Mouse (Mus musculus): ENCODE data around the gene Dip2a. TPM values are rescaled to one million over a fixed set of nuclear protein-coding genes. Genes with fewer than 3 reads are reported as not detected.
A peak's percentile ranks its signal among the peaks of the same experiment; 100 is the strongest.

Dip2a gene
- polyA plus RNA-seq, 1 experiment = 11.3 TPM

DNA sequence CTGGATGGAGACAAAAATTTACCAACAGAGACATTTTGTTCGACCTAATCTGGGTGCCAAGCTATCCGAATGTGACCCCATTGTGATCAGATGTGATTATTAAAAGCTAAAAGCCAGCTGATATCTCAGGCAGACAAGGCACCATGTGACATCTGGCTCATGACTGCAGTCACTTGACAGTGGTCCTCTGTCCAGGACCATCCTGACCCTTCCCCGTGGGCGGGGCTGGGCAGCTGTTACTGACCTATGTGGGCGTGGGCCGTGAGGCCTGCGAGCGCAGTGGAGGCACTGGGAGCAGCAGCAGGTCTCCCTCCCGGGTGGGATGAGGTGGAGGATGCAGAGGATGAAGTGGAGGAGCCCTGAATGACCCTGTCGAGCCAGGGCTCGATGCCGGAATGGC, 27.5 kb downstream of the Dip2a start:
- DNase-seq (ENCODE audit: low read depth, low spot score) = no peak
- 80% methylated on average over 12 of the region's 12 CpGs for WGBS

DNA sequence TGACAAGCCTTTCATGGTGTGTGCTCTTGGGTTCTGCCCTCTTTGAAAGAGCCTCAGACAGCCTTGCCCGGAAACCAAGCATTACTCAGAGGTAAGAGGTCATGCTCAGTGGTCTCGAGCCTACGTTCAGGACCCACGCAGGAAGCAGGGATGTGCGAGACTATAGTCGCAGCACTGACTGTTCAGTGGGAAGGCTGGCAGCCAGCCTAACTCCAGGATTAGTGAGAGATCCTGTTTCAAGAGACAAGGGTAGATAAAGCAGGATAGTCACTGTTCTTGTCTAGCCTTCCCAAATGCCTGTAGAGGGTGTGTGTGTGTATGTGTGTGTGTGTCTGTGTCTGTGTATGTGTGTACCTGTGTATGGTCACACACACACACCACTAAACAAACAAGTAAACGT, 28.9 kb downstream of the Dip2a start:
- WGBS = 88% methylated on average over 7 of the region's 7 CpGs
- no peak for DNase-seq (ENCODE audit: low read depth, low spot score)

- no peak for DNase-seq (ENCODE audit: low read depth, low spot score)
- WGBS = 81% methylated on average over 9 of the region's 9 CpGs
Measured at GRCm38 (mm10) chr10:76306738-76307137, 38.4 kb downstream of the Dip2a start.

GRCm38 (mm10) chr10:76300133-76300532, 45.0 kb downstream of the Dip2a start:
- 77% methylated on average over 5 of the region's 5 CpGs for WGBS
- DNase-seq (ENCODE audit: low read depth, low spot score) = no peak

GRCm38 (mm10) chr10:76293222-76293621, 51.9 kb downstream of the Dip2a start:
- 88% methylated on average over 4 of the region's 4 CpGs for WGBS
- DNase-seq (ENCODE audit: low read depth, low spot score) = no peak

- no peak for DNase-seq (ENCODE audit: low read depth, low spot score)
- WGBS = 87% methylated on average over 3 of the region's 3 CpGs
Measured at GRCm38 (mm10) chr10:76289936-76290671, 55.0 kb downstream of the Dip2a start.

DNA sequence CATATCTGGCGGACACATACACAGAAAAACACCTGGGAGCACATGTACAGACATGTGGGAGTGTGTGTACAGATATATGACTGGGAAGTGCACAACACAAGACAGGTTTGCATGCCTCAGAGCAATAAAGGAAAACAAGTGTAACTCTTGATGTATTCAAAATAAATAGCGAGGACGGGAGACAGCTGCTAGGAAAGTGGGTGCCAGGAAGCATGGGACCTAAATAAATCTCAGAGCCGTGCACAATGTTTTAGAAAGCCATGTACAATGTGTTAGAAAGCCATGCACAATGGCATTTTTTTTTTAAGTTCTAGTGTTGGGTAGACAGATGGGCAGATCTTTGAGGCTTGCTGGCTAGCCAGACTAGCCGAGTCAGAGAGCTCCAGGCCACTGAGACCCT, 56.0 kb downstream of the Dip2a start:
- no peak for DNase-seq (ENCODE audit: low read depth, low spot score)
- 81% methylated on average over 5 of the region's 5 CpGs for WGBS

GRCm38 (mm10) chr10:76288268-76288993, 56.7 kb downstream of the Dip2a start:
- WGBS = 81% methylated on average over 11 of the region's 11 CpGs
- DNase-seq (ENCODE audit: low read depth, low spot score) = no peak

DNA sequence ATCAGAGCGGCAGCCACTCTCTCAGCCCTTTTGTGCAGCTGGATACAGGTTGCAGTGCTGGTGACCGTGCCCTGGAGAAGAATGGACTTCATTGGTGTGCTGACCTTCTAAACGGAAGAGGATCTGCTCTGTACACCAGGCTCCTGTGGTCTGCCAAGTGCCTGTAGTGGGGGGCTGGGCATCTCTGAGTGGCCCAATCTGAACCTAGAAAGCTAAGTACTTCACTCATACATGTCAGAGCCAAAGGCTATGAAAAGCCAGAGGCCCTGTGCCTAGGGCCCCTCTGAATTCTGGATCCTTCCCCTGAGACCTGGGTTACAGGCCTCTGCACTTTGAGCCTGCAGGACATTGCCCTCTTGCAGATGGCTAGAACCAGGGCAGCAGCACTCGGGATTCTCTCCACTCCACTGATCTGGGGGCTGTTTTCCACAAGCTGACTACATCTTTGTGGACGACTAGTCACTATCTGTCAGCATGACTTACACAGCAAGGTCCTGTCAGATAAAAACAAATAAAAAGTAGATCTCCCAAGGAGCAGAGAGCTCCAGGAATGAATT, 66.5 kb downstream of the Dip2a start:
- no peak for DNase-seq (ENCODE audit: low read depth, low spot score)
- WGBS = 73% methylated on average over 5 of the region's 5 CpGs

- WGBS = 90% methylated on average over 10 of the region's 10 CpGs
- DNase-seq (ENCODE audit: low read depth, low spot score) = no peak
Measured at GRCm38 (mm10) chr10:76275256-76275655, 69.8 kb downstream of the Dip2a start.

DNA sequence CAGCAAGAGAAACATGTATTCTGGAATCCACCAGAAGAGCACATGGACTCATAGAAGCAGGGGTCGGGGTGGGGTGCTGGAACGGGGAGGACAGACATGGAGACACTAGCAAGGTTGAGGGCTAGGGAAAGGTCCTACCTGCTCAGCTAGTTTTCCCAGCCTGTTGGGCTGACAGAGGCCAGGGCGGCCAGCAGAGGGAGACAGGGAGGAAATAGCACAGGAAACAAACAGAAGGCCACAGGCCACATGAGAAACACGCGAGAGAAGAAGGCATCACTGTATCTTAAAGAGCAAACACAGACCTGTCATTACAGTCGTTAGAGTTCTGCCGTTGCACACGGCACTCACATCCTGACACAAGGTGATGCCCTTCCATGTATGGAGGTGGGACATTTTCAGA, 73.9 kb downstream of the Dip2a start:
- WGBS = 27% methylated on average over 8 of the region's 8 CpGs
- no peak for DNase-seq (ENCODE audit: low read depth, low spot score)

GRCm38 (mm10) chr10:76262431-76262830, 82.7 kb downstream of the Dip2a start:
- 80% methylated on average over 4 of the region's 4 CpGs for WGBS
- DNase-seq (ENCODE audit: low read depth, low spot score) = no peak

DNA sequence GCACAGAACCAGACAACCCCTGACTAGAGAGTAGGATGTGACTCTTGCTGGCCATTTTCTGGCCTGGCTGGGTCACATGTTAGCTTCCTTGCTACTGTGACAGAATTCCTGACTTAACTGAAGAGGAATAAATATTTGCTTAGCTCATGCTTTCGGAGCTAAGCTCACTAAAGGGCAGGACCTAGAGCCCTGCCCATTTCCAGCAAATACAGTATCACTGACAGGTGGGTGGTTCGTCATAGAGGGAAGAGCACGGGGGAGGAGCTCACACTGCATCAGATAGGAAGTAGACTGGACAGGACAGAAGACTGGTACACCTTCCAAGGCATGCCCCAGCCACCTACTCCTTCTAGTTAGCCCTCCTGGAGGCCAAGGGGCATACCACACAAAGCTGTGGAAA, 83.6 kb downstream of the Dip2a start:
- no peak for DNase-seq (ENCODE audit: low read depth, low spot score)
- 29% methylated on average over 3 of the region's 3 CpGs for WGBS

DNA sequence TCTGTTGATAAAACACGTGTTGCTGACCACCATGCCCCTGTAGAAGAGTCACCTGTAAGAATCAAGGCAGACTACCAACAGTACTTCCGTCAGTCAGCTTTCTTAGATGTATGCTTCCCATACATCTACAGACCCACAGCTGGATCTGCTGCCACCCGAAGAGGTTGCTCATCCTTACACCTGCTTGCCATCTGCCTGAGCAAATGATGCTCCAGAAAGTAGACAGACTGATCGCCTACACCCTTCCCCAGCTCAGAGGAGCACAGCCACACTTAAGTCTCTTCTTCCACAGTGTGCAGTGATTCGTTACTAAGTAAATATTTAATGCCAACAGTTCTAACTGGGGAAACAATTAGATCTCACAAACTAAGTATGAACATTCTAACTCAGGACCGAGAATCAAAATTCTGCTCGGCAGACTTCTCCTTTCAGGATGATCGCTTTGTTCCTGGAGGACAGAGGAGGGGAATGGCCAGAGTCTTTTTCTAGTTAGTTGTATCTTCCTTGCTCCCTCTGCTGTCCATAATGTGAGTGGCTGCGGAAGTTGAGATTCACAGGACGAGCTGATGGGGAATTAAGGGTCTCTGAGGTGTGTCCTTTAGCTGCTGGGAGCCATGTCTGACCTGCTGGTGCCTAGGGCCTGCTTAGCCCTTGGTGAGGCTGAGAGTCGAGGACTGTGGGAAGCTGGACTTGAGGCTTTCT, 84.6 kb downstream of the Dip2a start:
- 56% methylated on average over 11 of the region's 11 CpGs for WGBS
- no peak for DNase-seq (ENCODE audit: low read depth, low spot score)

DNA sequence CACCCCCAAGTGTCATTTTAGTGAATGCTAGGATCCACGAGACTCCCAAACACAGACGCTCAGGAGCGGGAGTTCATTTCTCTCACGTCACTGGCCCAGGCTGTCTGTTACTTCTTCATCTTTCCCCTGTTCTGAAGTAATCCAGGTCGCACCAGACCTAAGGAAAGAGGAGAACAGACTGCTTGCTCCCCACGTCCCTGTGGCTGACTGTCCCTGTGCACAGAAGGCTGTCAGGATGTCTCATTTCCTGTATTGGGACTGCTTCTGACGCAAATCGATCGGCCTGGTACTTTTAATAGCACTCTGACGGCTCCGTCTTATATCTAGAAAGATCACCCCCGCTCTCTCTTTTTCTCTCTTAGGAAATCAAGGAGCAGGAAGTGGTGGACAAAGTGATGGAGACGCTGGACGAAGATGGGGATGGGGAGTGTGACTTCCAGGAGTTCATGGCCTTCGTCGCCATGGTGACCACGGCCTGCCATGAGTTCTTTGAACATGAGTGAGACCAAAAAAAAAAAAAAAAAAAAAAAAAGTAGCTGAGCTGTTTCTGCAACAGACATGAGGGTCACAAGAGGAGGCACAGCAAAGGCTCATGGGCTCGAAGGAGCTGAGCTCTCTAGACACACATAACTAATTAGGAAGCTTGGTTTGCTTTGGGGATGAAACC, 85.4 kb downstream of the Dip2a start:
- 87% methylated on average over 18 of the region's 18 CpGs for WGBS
- no peak for DNase-seq (ENCODE audit: low read depth, low spot score)

DNA sequence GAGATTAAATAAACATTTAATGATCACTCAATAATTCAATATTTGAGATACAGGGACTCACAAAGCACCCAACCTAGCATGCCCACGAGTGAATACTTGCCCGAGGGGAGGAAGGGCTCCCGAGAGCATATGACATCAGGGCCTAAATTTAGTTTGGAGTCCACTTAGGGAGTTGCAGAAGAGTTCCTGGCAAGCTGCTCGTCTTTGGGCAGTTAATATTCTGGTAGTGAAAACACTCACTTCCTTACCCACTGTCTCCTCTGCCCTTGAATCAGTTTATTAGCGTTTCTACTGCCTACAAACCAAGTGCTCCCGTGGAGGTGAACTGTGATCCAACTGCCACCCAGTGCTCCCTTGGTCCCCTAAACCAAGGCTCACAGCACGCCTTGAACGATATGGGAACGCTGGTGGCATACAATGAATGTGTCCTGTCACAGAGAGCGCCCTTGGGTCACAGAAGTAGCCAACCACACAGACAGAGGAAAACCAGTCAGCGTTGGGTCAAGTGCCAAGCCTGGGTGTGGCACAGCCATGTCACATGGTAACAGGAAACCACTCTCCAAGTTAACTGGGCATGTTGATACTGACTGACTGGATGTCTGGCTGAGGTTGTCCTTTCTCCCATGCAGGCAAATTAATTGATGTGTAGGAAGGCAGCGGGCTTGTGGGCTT, 87.2 kb downstream of the Dip2a start:
- 41% methylated on average over 12 of the region's 12 CpGs for WGBS
- peak; percentile 69 for DNase-seq (ENCODE audit: low read depth, low spot score)

GRCm38 (mm10) chr10:76257231-76257630, 87.9 kb downstream of the Dip2a start:
- no peak for DNase-seq (ENCODE audit: low read depth, low spot score)
- 91% methylated on average over 7 of the region's 7 CpGs for WGBS

DNA sequence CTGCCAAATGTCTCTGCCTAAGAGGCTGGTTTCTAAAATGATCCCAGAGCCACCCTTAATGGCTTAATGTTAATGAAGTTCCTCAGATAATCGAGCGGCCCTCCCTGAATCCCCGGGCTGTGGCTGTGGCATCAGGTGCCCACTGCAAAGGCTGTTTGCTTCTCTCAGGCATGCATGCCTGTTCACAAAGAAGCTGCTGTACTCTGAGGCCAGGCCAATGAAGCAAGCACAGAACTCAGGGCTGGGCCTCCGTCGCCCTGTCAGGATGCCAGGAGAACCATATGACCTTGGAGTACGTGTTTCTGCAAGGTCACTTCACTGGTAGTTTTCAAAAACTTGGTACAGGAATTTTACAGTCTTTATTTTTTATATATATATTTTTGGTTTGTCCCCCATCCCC, 89.5 kb downstream of the Dip2a start:
- WGBS = 65% methylated on average over 6 of the region's 6 CpGs
- no peak for DNase-seq (ENCODE audit: low read depth, low spot score)

GRCm38 (mm10) chr10:76253536-76253935, 91.6 kb downstream of the Dip2a start, which contains the start of gene S100b:
Gene S100b (plus strand): TSS chr10:76253853.
- 10% methylated on average over 4 of the region's 4 CpGs for WGBS
- no peak for DNase-seq (ENCODE audit: low read depth, low spot score)

Measured in large intestine, adult 2 months (tissue).